14 mouse cellular contexts compared by ENCODE assay signal in genomic region chr2:14165066-14165465, GRCm38 (mm10). TPM values are rescaled to one million over a fixed set of nuclear protein-coding genes. Genes with fewer than 3 reads are reported as not detected.
DNase-seq lines count a peak whose midpoint lies in the region; ATAC-seq and TF ChIP-seq lines count a peak whose summit lies in the region.
"Had no signal": no experiment of that assay in that cellular context is flagged by ENCODE, and none has a peak within 500 bp of the region (broad histone marks: within the 10 kb centered on the region; RNA-seq: fewer than 3 reads in every experiment).

No protein-coding gene starts in this region.

- H3K9ac ChIP-seq in heart, embryonic 11.5 days (ENCODE audit: low read depth, low read length) = no peak overlapping the region
- no peak overlapping the region for H3K9ac ChIP-seq in liver, adult 2 months (ENCODE audit: low read depth, low read length)
- H3K9ac ChIP-seq in liver, embryonic 11.5 days (ENCODE audit: low read depth, low read length) = no peak overlapping the region
- H3K9ac ChIP-seq: embryonic facial prominence, embryonic 12.5 days; limb, embryonic 13.5 days; neural tube, embryonic 13.5 days had no signal

- no peaks in the 10 kb centered on the region for H3K36me3 ChIP-seq in heart, embryonic 11.5 days (ENCODE audit: control insufficient read depth, insufficient read depth, low read length)
- H3K36me3 ChIP-seq in liver, adult 2 months (ENCODE audit: control insufficient read depth, insufficient read depth, low read length) = no peaks in the 10 kb centered on the region
- H3K36me3 ChIP-seq in liver, embryonic 11.5 days (ENCODE audit: control insufficient read depth, insufficient read depth, low read length) = no peaks in the 10 kb centered on the region
- no peaks in the 10 kb centered on the region for H3K36me3 ChIP-seq in myocyte (ENCODE audit: control insufficient read depth, insufficient read depth)
- H3K36me3 ChIP-seq: embryonic facial prominence, embryonic 12.5 days; limb, embryonic 13.5 days; neural tube, embryonic 13.5 days had no signal

- H3K4me1 ChIP-seq in heart, embryonic 11.5 days (ENCODE audit: control insufficient read depth, insufficient read depth, low read length) = no peaks in the 10 kb centered on the region; the same call in 1 of the 2 replicates
- peaks cover 5% of the 10 kb centered on the region for H3K4me1 ChIP-seq in liver, adult 2 months (ENCODE audit: control insufficient read depth, insufficient read depth, low read length)
- H3K4me1 ChIP-seq in liver, embryonic 11.5 days (replicated peaks; ENCODE audit: control insufficient read depth, insufficient read depth, low read length) = no peaks in the 10 kb centered on the region; the same call in 1 of the 2 replicates
- H3K4me1 ChIP-seq: embryonic facial prominence, embryonic 12.5 days; limb, embryonic 13.5 days; neural tube, embryonic 13.5 days had no signal

- intact Hi-C loops in left cerebral cortex, postnatal 14 days (cut with DNase I) = no loop called here

- no peak for TF ChIP-seq POLR2A in liver, adult 2 months (IDR thresholded peaks at IDR 0.05; ENCODE audit: extremely low read depth, insufficient read depth, low read length)
- TF ChIP-seq POLR2A in myocyte (IDR thresholded peaks at IDR 0.05; ENCODE audit: insufficient read length, low read depth) = no peak

- H3K27ac ChIP-seq in heart, embryonic 11.5 days (ENCODE audit: low read depth, low read length) = peak overlapping the region; percentile 22; the same call in 1 of the 2 replicates
- peak overlapping the region; percentile 69 for H3K27ac ChIP-seq in liver, adult 2 months (replicated peaks; ENCODE audit: insufficient read depth, low read depth, low read length)
- no peak overlapping the region for H3K27ac ChIP-seq in liver, embryonic 11.5 days (ENCODE audit: low read depth, low read length)
- H3K27ac ChIP-seq: embryonic facial prominence, embryonic 12.5 days; left cerebral cortex, adult 2 months; limb, embryonic 13.5 days; neural tube, embryonic 13.5 days had no signal

- no peaks in the 10 kb centered on the region for H3K27me3 ChIP-seq in heart, embryonic 11.5 days (ENCODE audit: control insufficient read depth, insufficient read depth, low read length)
- no peaks in the 10 kb centered on the region for H3K27me3 ChIP-seq in liver, adult 2 months (ENCODE audit: control insufficient read depth, insufficient read depth, low read length)
- H3K27me3 ChIP-seq in liver, embryonic 11.5 days (replicated peaks; ENCODE audit: control insufficient read depth, insufficient read depth, low read length) = no peaks in the 10 kb centered on the region
- no peaks in the 10 kb centered on the region for H3K27me3 ChIP-seq in myocyte (ENCODE audit: control insufficient read depth, insufficient read depth, insufficient read length)
- H3K27me3 ChIP-seq: embryonic facial prominence, embryonic 12.5 days; limb, embryonic 13.5 days; neural tube, embryonic 13.5 days had no signal

- H3K4me2 ChIP-seq in heart, embryonic 11.5 days = no peak overlapping the region
- no peak overlapping the region for H3K4me2 ChIP-seq in liver, embryonic 11.5 days
- peak overlapping the region; percentile 20 for H3K4me2 ChIP-seq in myocyte (ENCODE audit: low read depth)
- H3K4me2 ChIP-seq: embryonic facial prominence, embryonic 12.5 days; limb, embryonic 13.5 days; neural tube, embryonic 13.5 days had no signal

- no peak for DNase-seq in heart, adult 9 months (ENCODE audit: low spot score in 2 of 2)
- DNase-seq in liver, adult 2 months (ENCODE audit: extremely low read depth, low read depth, low spot score) = no peak
- DNase-seq in liver = no peak
- DNase-seq in liver, embryonic 11.5 days (ENCODE audit: low spot score) = no peak
- DNase-seq in left cerebral cortex, postnatal 14 days (ENCODE audit: low spot score in 2 of 2) = no peak
- DNase-seq in adrenal gland, postnatal 10 days = no peak
- DNase-seq: cerebellum, postnatal 36 days had no signal

- no peak overlapping the region for H3ac ChIP-seq in myocyte (ENCODE audit: control insufficient read depth, insufficient read length)

- H3K79me2 ChIP-seq in liver, adult 2 months (ENCODE audit: control insufficient read depth, insufficient read depth, low read length) = no peaks in the 10 kb centered on the region; the same call in 1 of the 2 replicates
- H3K79me2 ChIP-seq in myocyte (ENCODE audit: control insufficient read depth, insufficient read depth) = no peaks in the 10 kb centered on the region

- no peak overlapping the region for H3K4me3 ChIP-seq in heart, embryonic 11.5 days (ENCODE audit: low read depth, low read length)
- no peak overlapping the region for H3K4me3 ChIP-seq in liver, adult 2 months (ENCODE audit: insufficient read depth, low read depth, low read length)
- no peak overlapping the region for H3K4me3 ChIP-seq in liver, embryonic 11.5 days (ENCODE audit: low read depth, low read length)
- H3K4me3 ChIP-seq in myocyte = no peak overlapping the region
- H3K4me3 ChIP-seq: embryonic facial prominence, embryonic 12.5 days; left cerebral cortex, adult 2 months; limb, embryonic 13.5 days; neural tube, embryonic 13.5 days had no signal

- 66% methylated on average over 2 of the region's 2 CpGs for WGBS in heart, embryonic 11.5 days (ENCODE audit: insufficient replicate concordance)
- WGBS in liver, adult 2 months = 72% methylated on average over 2 of the region's 2 CpGs
- 54% methylated on average over 2 of the region's 2 CpGs for WGBS in liver, embryonic 11.5 days

- ATAC-seq in heart, embryonic 11.5 days (replicated peaks; ENCODE audit: insufficient number of reproducible peaks, low FRiP score, low TSS enrichment) = no peak
- 0 out of 2 replicates have a peak, but pooled peaks have one; percentile 11 for ATAC-seq in liver, embryonic 11.5 days (replicated peaks; ENCODE audit: low FRiP score)
- ATAC-seq: inflammation-experienced regulatory T-cells, adult 6 months had no signal

- TF ChIP-seq CTCF in liver, adult 2 months (IDR thresholded peaks at IDR 0.05; ENCODE audit: low read depth, low read length) = no peak

- no peaks in the 10 kb centered on the region for H3K9me3 ChIP-seq in heart, embryonic 11.5 days (replicated peaks; ENCODE audit: control insufficient read depth, low read length)
- no peaks in the 10 kb centered on the region for H3K9me3 ChIP-seq in liver, embryonic 11.5 days (ENCODE audit: control insufficient read depth, low read length)
- H3K9me3 ChIP-seq: embryonic facial prominence, embryonic 12.5 days; limb, embryonic 13.5 days; neural tube, embryonic 13.5 days had no signal

TF ChIP-seq in myocyte, 11 proteins besides CTCF, POLR2A, EP300 and RAD21:
- no peak for TF ChIP-seq TCF3 (IDR thresholded peaks at IDR 0.05; ENCODE audit: insufficient read length, low read depth)
- no peak for TF ChIP-seq MYOD1 (IDR thresholded peaks at IDR 0.05; ENCODE audit: control insufficient read depth in 1 of 3, insufficient read length in 2 of 3, low read depth in 2 of 3)

RNA-seq across cellular contexts. Expression of gene Tmem236, which starts 9.3 kb away (rescaled TPM):
- polyA plus RNA-seq in heart, embryonic 11.5 days (2014; fragmentation: Nextera tagmentation; extraction: Ambion mirVana) = 0.07 TPM in 1 of 2 replicates, not detected in the other
- total RNA-seq in liver, adult 2 months (2014; rRNA removed) = not detected in 2 replicates
- polyA plus RNA-seq in liver, adult 2 months (2012; rRNA removed) = not detected in 2 replicates
- polyA plus RNA-seq in liver, embryonic 11.5 days (2014; fragmentation: Nextera tagmentation; extraction: Ambion mirVana) = not detected in 2 replicates
- polyA plus RNA-seq in myocyte (2012; fragmentation: generic; extraction: Trizol) = 0.08 TPM
- total RNA-seq in left cerebral cortex, postnatal 14 days (2021) = not detected
- under 1 TPM; 0.12 to 0.18 TPM for total RNA-seq in adrenal gland, postnatal 10 days (2021)
- polyA plus RNA-seq: inflammation-experienced regulatory T-cells, adult 6 months had no signal
